Mouse (Mus musculus) CD4-positive, CD25-positive, alpha-beta regulatory T cell, adult 4 months (primary cell): ENCODE data around the gene Dyrk1b. TPM values are rescaled to one million over a fixed set of nuclear protein-coding genes. Genes with fewer than 3 reads are reported as not detected.
"Not testable (repeated sequence)": the region's sequence is repeated elsewhere in the genome, so short reads cannot be mapped to it uniquely, and the experiment has no call there.

Experiments
- ATAC-seq: one replicate; pipeline ENCODE4 v1.8.0; 2017
- polyA plus RNA-seq, 2 experiments: library from polyadenylated mRNA; unstranded; fragments of 100-300 nt; shearing (Covaris generic); gene quantifications; one replicate each; pipeline ENCODE4 v1.2.1; 2017

Gene Dyrk1b
- polyA plus RNA-seq, 2 experiments from 2014 or later: 0.54 to 0.63 TPM

DNA sequence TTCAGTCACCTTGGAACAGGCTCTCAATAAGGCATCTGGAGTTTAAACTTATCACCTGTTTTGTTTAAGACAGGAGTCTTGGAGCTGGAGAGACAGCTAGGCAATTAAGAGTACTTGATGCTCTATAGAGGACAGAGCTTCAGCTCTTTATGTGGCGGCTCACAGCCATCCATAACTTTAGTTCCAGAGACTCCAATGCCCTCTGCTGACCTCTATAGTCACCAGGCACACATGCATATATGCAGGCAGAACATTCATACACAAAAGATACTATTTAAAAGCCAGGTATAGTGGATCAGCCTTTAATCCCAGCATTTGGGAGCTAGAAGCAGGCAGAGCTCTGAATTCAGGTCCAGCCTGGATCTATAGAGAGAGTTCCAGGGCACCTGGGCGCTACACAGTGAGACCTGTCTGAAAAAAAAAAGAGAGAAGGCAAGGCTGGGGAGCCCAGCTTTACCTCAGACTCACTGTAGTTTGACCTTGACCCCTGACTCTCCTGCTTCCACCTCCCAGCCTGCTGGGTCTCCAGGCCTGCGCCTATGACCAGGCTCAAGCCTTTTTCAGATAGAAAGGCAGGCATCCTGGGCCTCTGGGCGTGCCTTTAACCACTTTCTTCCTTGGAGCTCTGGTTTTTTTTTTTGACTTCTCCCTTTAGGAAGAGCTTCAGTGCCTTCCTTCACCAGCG, 16.3 kb downstream of the Dyrk1b start:
- ATAC-seq: no peak

DNA sequence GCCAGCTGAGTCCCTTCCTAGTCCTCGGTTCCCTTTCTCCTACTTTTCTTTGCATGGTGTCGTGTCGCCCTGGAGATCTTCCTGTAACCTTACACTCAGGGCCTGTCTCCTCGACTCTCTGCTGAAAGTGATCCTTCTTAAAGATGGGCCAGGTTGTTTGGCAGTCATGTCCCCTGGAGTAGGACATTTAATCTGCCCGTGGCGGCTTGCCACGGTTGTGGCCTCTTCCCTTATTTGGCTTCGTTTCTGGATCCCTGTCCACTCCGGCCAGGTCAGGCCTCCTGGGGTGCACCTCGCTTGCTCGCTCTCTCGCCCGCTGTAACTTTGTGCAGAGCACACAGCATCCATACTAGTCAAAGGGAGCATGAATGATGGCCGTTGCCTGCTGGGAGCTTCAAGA, 17.3 kb downstream of the Dyrk1b start:
- ATAC-seq: no peak

DNA sequence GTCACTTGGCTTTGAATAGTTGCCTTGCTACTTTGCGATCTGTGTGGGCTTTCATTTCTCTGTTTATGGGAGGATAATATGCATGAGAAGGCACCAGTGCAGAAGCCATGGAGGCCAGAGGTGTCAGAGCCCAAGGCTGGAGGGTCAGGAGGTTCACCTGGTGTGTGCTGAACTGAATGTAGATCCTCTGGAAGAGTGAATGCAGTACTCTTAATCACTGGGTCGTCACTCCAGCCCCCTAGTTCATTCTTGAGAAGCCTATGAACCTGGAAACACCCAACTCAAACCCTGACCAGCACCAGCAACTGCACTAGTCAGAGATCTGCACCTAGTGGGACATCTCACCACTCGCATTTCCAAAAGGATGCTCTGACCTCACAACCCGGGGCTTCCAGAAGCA, 19.8 kb downstream of the Dyrk1b start:
- no peak for ATAC-seq

- ATAC-seq: no peak
Measured at GRCm38 (mm10) chr7:28203207-28204108, 24.2 kb downstream of the Dyrk1b start.

- no peak for ATAC-seq
Measured at GRCm38 (mm10) chr7:28206044-28206600, 26.9 kb downstream of the Dyrk1b start.

DNA sequence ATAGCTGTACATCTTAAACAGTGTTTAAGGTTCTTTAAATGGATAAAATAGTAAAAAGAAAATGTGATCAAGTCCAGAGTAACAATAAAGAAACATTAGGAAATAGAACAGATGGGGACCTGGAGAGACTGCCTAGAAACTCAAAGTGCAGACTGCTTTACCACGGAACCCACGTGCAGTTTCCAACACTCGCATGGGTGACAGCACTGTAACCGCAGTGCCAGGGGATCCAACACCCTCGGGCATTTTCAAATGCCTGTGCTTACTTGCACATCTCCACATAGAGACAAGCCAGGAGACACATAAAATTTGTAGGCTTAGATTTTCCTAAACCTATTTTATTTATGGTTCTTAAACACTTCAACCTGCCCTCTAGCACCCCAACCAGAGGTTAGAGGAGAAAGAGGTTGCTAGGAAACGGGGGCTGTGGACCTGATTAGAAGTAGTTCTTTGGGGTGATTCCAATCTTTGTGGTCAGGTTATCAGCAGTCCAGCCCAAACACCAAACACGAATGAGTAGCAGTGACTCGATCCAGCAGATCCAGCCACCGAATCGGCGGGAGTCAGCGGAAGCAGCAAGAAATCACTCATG, 29.2 kb downstream of the Dyrk1b start:
- ATAC-seq: peak; percentile 51

- peak; percentile 75 for ATAC-seq
Measured at GRCm38 (mm10) chr7:28208988-28209508, 29.8 kb downstream of the Dyrk1b start.

GRCm38 (mm10) chr7:28210731-28211130, 31.5 kb downstream of the Dyrk1b start:
- ATAC-seq: no peak

DNA sequence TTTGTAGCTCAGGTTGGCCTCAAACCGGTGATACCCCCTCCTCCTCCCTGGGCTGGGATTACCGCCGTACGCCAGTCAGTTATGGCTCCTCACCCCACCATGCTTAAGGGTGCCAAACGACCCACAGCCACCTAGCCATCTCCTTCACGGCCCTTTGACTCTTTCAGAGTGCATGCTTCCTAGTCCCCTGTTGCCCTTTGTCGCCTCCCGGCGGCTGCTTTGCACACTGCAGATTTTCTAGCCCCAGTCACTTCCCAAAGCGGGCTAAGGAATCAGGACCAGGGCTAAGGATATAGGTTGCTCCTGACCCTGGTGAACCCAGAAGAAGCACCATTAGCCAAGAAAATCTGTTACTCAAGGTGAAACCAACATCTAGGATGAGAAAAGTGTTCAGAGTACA, 34.9 kb downstream of the Dyrk1b start:
- no peak for ATAC-seq

GRCm38 (mm10) chr7:28215950-28216349, 36.7 kb downstream of the Dyrk1b start:
- not testable (repeated sequence) for ATAC-seq

GRCm38 (mm10) chr7:28217811-28218210, 38.5 kb downstream of the Dyrk1b start:
- ATAC-seq: not testable (repeated sequence)

GRCm38 (mm10) chr7:28218951-28219740, 39.9 kb downstream of the Dyrk1b start:
- not testable (repeated sequence) for ATAC-seq

DNA sequence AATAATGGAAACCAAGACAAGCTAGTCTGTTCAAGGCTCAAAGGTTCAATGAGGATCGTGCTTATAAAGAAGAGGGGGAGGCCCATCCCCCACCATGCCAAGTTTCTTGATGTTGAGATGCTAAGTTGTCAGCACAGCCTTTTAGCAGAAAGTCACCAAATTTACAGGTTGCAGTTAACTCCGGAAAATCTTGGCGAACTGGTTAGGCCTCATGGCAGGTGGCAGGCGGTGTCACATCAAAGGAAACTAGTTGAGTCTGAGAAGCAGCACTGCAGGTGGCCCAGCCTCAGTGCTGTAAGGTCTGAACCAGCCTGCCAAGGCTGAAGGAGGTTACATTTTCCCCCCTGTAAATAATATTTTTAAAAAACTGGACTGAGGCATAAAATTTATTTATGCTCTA, 47.6 kb downstream of the Dyrk1b start:
- not testable (repeated sequence) for ATAC-seq

GRCm38 (mm10) chr7:28227421-28227820, 48.2 kb downstream of the Dyrk1b start:
- ATAC-seq: not testable (repeated sequence)

Other genes with a start within 250 kb of the Dyrk1b start
- 10 to 100 TPM; 36.1 to 37.0 TPM for gene Zfp780b, start 200.3 kb upstream of the Dyrk1b start, polyA plus RNA-seq
- 1 to 10 TPM; 4.2 to 5.2 TPM for gene Zfp850, start 165.4 kb upstream of the Dyrk1b start, polyA plus RNA-seq
- 100 to 1,000 TPM; 203 to 249 TPM for gene Psmc4, start 129.4 kb upstream of the Dyrk1b start, polyA plus RNA-seq
- gene Fcgbp, start 108.2 kb upstream of the Dyrk1b start, polyA plus RNA-seq: not detected
- gene 9530053A07Rik, start 50.0 kb upstream of the Dyrk1b start, polyA plus RNA-seq: not detected
- gene Fbl, start 9.8 kb upstream of the Dyrk1b start, polyA plus RNA-seq: 10 to 100 TPM; 53.5 to 57.0 TPM
- gene Eid2, start 88.4 kb downstream of the Dyrk1b start, polyA plus RNA-seq: under 1 TPM in 1 of 2 experiments, not detected in 1; 0.62 TPM
- 1 to 10 TPM in 1 of 2 experiments, under 1 TPM in 1; 0.94 to 1.8 TPM for gene Eid2b, start 98.3 kb downstream of the Dyrk1b start, polyA plus RNA-seq
- not detected for gene Selenov, start 111.7 kb downstream of the Dyrk1b start, polyA plus RNA-seq
- not detected for gene Dll3, start 122.8 kb downstream of the Dyrk1b start, polyA plus RNA-seq
- gene Timm50, start 132.6 kb downstream of the Dyrk1b start, polyA plus RNA-seq: 10 to 100 TPM; 35.3 to 36.3 TPM
- 100 to 1,000 TPM; 121 to 229 TPM for gene Supt5, start 159.3 kb downstream of the Dyrk1b start, polyA plus RNA-seq
- gene Rps16, start 171.2 kb downstream of the Dyrk1b start, polyA plus RNA-seq: 1,000 to 10,000 TPM; 1,259 to 1,457 TPM
- 100 to 1,000 TPM in 1 of 2 experiments, 10 to 100 TPM in 1; 65.5 to 110 TPM for gene Plekhg2, start 193.1 kb downstream of the Dyrk1b start, polyA plus RNA-seq
- gene Zfp36, start 200.8 kb downstream of the Dyrk1b start, polyA plus RNA-seq: 100 to 1,000 TPM; 156 to 341 TPM
- 10 to 100 TPM; 25.8 to 27.5 TPM for gene Med29, start 213.2 kb downstream of the Dyrk1b start, polyA plus RNA-seq
- gene Paf1, start 213.5 kb downstream of the Dyrk1b start, polyA plus RNA-seq: 10 to 100 TPM; 55.6 to 71.0 TPM